Mouse (Mus musculus) heart, embryonic 12.5 days (tissue): Measurements from ENCODE around the gene Polr3gl. TPM values are rescaled to one million over a fixed set of nuclear protein-coding genes. Genes with fewer than 3 reads are reported as not detected.
A peak's percentile ranks its signal among the peaks of the same experiment; 100 is the strongest.

Experiments used
- ATAC-seq: fragments of 200-750 bp; cut with Nextera tagmentation; 2 replicates; pipeline ENCODE4 v1.8.0; 2017; ENCODE audit warnings: moderate TSS enrichment, moderate library complexity; ENCODE audit not compliant: insufficient number of reproducible peaks, low FRiP score
- H3K27ac ChIP-seq: fragments of 300-500 bp; sonication (generic); 2 replicates; pipeline ENCODE4 v1.5.1; 2016; ENCODE audit warnings: mild to moderate bottlenecking, moderate library complexity; ENCODE audit not compliant: poor library complexity, severe bottlenecking
- H3K27me3 ChIP-seq: fragments of 300-500 bp; sonication (generic); replicated peaks from 2 replicates; pipeline ENCODE4 v1.6.1; 2016; ENCODE audit warnings: mild to moderate bottlenecking, moderate library complexity
- H3K36me3 ChIP-seq: fragments of 300-500 bp; sonication (generic); 2 replicates; pipeline ENCODE4 v1.6.1; 2016; ENCODE audit warnings: mild to moderate bottlenecking, moderate library complexity
- H3K4me1 ChIP-seq: fragments of 300-500 bp; sonication (generic); replicated peaks from 2 replicates; pipeline ENCODE4 v1.6.1; 2016; ENCODE audit warnings: mild to moderate bottlenecking
- H3K4me2 ChIP-seq: fragments of 300-500 bp; sonication (generic); 2 replicates; pipeline ENCODE4 v1.6.1; 2016; ENCODE audit warnings: mild to moderate bottlenecking, moderate library complexity
- H3K4me3 ChIP-seq: fragments of 300-500 bp; sonication (generic); 2 replicates; pipeline ENCODE4 v1.5.1; 2016; ENCODE audit warnings: mild to moderate bottlenecking
- H3K9ac ChIP-seq: fragments of 300-500 bp; sonication (generic); 2 replicates; pipeline ENCODE4 v1.6.1; 2016; ENCODE audit warnings: mild to moderate bottlenecking, moderate library complexity
- H3K9me3 ChIP-seq: fragments of 300-500 bp; sonication (generic); replicated peaks from 2 replicates; pipeline ENCODE4 v1.6.1; 2016; ENCODE audit warnings: mild to moderate bottlenecking, moderate library complexity
- WGBS: fragments of 180-500 bp; shearing (Covaris S2); methylation state at CpG from one replicate; pipeline ENCODE4 v1.1.7; 2016; 5-methylcytosine and 5-hydroxymethylcytosine counted together
- polyA plus RNA-seq: library from polyadenylated mRNA; unstranded; fragments of >200 nt; fragmentation: Nextera tagmentation; extraction: Ambion mirVana; gene quantifications from 2 replicates; pipeline ENCODE4 v1.2.1, GENCODE M21; 2016

Gene Polr3gl
- polyA plus RNA-seq, 1 experiment from 2014 or later, result 39.3 TPM

DNA sequence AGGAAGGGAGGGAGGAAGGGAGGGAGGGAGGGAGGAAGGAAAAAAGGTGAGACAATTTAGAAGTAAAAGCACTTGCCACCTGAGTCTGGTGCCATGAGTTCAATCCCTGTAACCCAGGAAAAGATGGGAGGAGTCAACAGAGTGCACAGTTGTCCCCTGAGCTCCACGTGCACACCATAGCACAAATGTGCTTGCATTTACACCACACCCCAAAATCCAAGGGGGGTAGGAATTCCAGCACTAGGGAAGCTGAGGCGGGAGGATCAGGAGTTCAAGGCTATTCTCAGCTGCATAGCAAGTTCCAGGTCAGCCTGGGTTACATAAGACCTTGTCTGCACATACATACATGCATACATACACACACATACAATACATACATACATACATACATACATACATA is 22.6 kb downstream of the Polr3gl start:
- no peak for ATAC-seq
- Histone ChIP-seq H3K9me3 (no peaks in the 10 kb centered on the region), H3K27ac (no peak overlapping the region), H3K4me1 (peaks cover 63% of the 10 kb centered on the region), H3K9ac (no peak overlapping the region), H3K36me3 (no peaks in the 10 kb centered on the region), H3K4me3 (no peak overlapping the region), H3K27me3 (no peaks in the 10 kb centered on the region), H3K4me2 (no peak overlapping the region)
- 78% methylated on average over 2 of the region's 2 CpGs for WGBS

DNA sequence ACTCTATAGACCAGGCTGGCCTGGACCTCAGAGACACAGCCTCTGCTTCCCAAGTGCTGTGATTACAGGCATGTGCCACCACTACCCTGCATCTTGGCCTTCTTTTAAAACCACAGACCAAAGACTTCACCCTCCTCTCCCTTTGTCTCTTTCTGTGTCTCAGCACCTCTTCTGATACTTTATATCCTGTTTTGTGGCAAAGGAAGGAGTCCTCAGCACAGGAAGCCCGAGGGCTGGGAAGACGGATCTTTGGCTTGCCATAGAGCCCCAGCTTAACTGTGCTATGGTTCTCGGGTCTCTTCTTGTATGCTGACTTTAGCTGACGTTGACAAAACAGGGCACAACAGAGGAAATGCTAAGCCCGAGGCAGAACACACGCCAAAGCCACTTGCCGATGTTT is 23.3 kb downstream of the Polr3gl start:
- 66% methylated on average over 7 of the region's 7 CpGs for WGBS
- H3K9ac ChIP-seq, result no peak overlapping the region
- no peaks in the 10 kb centered on the region for H3K27me3 ChIP-seq
- no peak overlapping the region for H3K4me3 ChIP-seq
- no peak overlapping the region for H3K27ac ChIP-seq
- H3K4me2 ChIP-seq, result no peak overlapping the region
- peaks cover 57% of the 10 kb centered on the region for H3K4me1 ChIP-seq
- ATAC-seq, result no peak
- no peaks in the 10 kb centered on the region for H3K36me3 ChIP-seq
- no peaks in the 10 kb centered on the region for H3K9me3 ChIP-seq

DNA sequence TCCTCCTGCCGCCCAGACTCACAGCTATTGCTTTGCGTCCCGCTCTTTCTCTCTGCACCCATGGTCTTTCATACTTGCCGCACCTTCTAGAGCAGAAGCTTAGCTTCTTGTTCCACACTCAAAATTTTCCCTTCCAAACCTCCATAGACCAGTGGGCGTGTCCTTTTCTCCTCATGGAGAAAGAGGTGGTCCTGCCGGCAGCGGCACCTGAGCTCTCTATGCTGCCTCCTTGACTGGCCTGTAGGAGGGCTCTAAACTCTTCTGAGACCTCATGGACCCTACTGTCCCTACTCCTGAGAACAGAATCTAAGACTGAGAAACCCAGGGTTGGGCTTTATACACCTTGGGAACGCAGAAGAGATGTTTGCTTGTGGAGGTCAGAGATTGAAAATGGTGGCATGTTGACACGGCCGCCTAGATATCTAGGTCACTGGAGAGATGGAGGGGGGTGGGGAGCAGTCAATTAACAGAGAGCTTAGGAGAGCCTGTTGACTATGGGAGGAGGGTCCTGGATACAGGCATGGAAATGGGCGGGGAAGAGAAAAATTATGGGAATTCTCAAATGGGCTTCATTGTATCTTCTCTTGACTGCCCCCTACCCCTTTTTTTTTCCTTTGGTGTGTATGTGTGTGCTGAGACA is 23.9 kb downstream of the Polr3gl start:
- Histone ChIP-seq H3K4me1 (peaks cover 51% of the 10 kb centered on the region), H3K36me3 (no peaks in the 10 kb centered on the region), H3K4me2 (no peak overlapping the region)

DNA sequence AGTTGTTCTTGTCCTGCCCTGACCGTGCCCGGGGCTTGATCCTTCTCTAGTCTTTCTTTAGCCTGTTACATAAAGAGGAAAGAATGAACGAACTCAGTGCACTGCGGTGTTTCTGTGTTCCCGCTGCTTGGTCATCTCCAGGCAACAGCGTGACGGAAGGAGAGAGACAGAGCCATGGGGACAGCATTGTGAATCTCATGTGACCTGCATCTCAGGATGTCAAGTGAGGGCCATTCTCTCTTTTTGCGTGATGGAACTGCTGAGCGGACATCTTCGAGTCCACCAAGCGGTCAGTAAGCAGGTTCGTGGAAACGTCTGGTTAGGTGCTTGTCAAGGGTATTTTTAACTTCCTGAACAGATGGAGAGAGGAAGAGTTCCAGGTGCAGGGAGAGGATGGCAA is 24.5 kb downstream of the Polr3gl start:
- Histone ChIP-seq H3K9me3 (no peaks in the 10 kb centered on the region), H3K4me3 (no peak overlapping the region), H3K9ac (no peak overlapping the region), H3K27ac (0 out of 2 replicates have a peak overlapping the region, but pooled peaks have one; percentile 11), H3K36me3 (no peaks in the 10 kb centered on the region), H3K27me3 (no peaks in the 10 kb centered on the region), H3K4me1 (peaks cover 51% of the 10 kb centered on the region), H3K4me2 (no peak overlapping the region)
- 72% methylated on average over 13 of the region's 13 CpGs for WGBS
- ATAC-seq, result no peak

More for the DNA sequence above, 23.9 kb downstream of the Polr3gl start:
- ATAC-seq, result no peak
- Histone ChIP-seq H3K27me3 (no peaks in the 10 kb centered on the region), H3K9ac (no peak overlapping the region), H3K9me3 (no peaks in the 10 kb centered on the region), H3K4me3 (no peak overlapping the region), H3K27ac (no peak overlapping the region)
- WGBS, result 80% methylated on average over 11 of the region's 11 CpGs

DNA sequence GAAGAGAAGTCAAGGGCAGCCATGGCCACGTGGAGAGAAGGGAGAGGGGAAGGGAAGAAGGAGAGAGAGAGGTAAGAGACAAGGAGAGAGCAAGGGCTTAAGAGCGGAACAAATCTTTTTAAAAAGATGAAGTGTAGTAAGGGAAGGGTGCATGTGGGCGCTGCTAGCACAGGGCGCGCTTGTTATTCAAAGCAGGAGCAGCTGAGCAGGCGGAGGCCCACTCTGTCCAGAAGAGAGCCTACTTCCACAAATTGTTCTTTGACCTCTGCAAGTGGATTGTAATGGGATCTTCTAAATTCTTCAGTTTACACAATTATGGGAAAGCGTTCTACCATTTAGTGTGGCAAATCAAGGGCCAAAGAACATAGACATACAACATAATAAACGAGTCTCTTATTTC is 25.4 kb downstream of the Polr3gl start:
- peaks cover 51% of the 10 kb centered on the region for H3K4me1 ChIP-seq

DNA sequence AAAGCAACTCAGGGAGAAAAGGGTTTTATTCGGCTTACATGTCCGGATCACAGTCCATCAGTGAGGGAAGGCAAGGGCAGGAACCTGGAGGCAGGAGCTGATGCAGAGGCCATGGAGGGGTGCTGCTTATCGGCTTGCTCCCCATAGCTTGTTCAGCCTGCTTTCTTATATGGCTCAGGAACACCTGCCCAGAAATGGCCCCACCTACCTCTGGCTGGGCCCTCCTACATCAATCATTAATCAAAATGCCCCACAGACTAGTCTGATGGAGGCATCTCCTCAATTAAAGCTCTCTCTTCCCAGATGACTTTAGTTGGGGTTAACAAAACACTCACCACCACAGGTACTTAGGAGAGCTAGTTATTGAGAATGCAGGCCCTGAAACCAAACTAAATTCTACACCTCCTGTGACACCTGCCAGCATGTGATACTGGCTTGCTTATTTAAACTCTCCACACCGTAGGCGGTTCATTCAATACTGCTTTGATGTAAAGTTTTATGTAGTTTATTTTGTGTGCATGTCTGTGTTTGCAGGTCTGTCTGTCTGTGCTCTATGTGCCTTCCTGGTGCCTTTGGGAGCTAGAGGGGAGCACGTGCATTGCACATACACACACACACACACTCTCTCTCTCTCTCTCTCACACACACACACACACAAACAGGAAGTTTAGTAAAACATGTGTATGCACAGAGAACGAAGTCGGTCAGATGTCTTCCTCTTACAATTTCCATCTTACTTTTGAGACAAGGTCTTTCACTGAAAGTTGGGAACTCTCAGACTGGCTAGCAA is 27.1 kb downstream of the Polr3gl start:
- Histone ChIP-seq H3K27ac (peak overlapping the region; percentile 9; the same call in 1 of the 2 replicates), H3K36me3 (0 out of 2 replicates have a peak, but pooled peaks cover 2% of the 10 kb centered on the region), H3K4me1 (peaks cover 45% of the 10 kb centered on the region), H3K27me3 (no peaks in the 10 kb centered on the region), H3K4me2 (no peak overlapping the region), H3K4me3 (no peak overlapping the region), H3K9ac (no peak overlapping the region), H3K9me3 (no peaks in the 10 kb centered on the region)
- 79% methylated on average over 8 of the region's 8 CpGs for WGBS
- no peak for ATAC-seq

More for the DNA sequence above, 25.4 kb downstream of the Polr3gl start:
- no peak overlapping the region for H3K27ac ChIP-seq
- H3K9me3 ChIP-seq, result no peaks in the 10 kb centered on the region
- H3K36me3 ChIP-seq, result no peaks in the 10 kb centered on the region
- no peaks in the 10 kb centered on the region for H3K27me3 ChIP-seq
- no peak overlapping the region for H3K4me3 ChIP-seq
- H3K4me2 ChIP-seq, result no peak overlapping the region
- H3K9ac ChIP-seq, result no peak overlapping the region
- ATAC-seq, result no peak
- 77% methylated on average over 8 of the region's 8 CpGs for WGBS

DNA sequence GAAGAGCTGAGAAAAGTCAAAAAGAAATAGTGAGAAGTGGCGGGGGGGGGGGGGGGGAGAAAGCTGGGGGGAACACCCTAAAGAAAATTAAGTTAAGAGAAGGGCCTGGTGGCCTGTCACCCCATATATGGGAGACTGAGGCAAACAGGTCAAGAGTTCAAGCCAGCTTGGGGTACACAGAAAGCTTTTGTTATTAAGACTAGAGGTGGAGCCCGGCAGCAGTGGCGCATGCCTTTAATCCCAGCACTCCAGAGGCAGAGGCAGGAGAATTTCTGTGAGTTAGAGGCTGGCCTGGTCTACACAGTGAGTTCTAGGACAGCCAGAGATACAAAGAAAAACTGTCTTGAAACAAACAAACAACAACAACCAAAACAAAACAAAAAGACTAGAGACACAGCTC is 28.9 kb downstream of the Polr3gl start:
- no peak for ATAC-seq
- peak overlapping the region; percentile 82 for H3K27ac ChIP-seq
- peaks cover 44% of the 10 kb centered on the region for H3K4me1 ChIP-seq
- no peaks in the 10 kb centered on the region for H3K27me3 ChIP-seq
- H3K4me3 ChIP-seq, result no peak overlapping the region
- no peaks in the 10 kb centered on the region for H3K9me3 ChIP-seq
- 93% methylated on average over 3 of the region's 3 CpGs for WGBS
- no peak overlapping the region for H3K9ac ChIP-seq
- peaks cover 18% of the 10 kb centered on the region for H3K36me3 ChIP-seq
- no peak overlapping the region for H3K4me2 ChIP-seq

DNA sequence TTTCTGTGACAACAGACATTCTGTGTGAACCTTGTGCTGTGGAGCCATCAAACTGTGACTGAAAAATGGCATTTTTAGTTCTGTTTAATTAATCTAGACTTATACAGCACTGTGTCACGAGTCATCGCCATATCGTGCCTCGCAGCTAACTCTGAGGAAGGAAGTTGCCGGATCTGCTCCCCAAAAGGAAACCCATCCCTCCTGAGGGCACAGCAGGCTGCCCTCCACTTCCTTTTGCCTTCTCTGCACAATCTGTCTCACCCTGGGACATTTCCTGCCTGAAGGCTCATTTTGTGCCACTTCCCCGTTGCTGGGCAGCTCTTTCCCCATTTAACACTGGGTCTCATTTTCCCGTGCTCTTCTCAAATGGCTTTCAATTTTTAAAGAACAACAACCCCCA is 29.3 kb downstream of the Polr3gl start:
- Histone ChIP-seq H3K4me2 (peak overlapping the region; percentile 17; the same call in 1 of the 2 replicates), H3K27me3 (no peaks in the 10 kb centered on the region), H3K9me3 (no peaks in the 10 kb centered on the region), H3K36me3 (peaks cover 23% of the 10 kb centered on the region), H3K4me1 (peaks cover 44% of the 10 kb centered on the region), H3K9ac (no peak overlapping the region), H3K27ac (peak overlapping the region; percentile 82), H3K4me3 (no peak overlapping the region)
- 56% methylated on average over 7 of the region's 7 CpGs for WGBS
- peak; percentile 62; the same call in 1 of the 2 replicates for ATAC-seq

DNA sequence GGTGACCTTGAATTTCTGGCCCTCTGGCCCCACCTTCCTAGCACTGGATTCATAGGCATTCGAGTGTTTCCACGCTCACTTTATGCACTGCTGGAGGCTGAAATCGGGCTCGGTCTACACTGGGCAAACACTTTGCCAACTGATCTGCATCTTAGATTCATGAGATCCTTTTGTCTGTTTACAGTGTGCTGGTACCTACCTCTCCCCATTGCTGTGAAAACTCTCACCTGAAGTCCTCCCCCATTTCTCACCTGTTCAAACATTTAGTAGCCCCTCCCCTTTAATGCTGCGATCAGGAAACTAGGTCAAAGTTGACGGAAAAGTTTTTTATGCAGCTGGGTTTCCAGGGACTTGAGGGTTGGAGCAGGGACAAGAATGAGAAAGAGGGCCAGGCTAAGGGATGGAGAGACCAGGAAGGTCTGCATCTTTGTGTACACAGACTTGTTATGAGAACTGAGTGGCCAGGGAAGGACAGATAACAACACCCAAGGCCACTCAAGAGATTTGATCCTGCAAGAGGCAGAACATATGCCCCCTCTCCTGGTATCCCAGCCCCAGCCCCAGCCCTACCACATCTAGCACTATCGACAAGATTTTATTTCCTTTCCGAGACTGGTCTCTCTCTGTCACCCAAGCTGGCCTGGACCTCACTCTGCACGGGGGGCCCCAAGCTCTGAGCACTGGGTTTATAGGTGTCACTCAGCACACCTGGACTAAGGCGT is 29.9 kb downstream of the Polr3gl start:
- Histone ChIP-seq H3K4me1 (peaks cover 41% of the 10 kb centered on the region), H3K27ac (peak overlapping the region; percentile 82), H3K4me3 (no peak overlapping the region), H3K36me3 (peaks cover 28% of the 10 kb centered on the region), H3K4me2 (peak overlapping the region; percentile 17; the same call in 1 of the 2 replicates), H3K9me3 (no peaks in the 10 kb centered on the region), H3K27me3 (no peaks in the 10 kb centered on the region), H3K9ac (no peak overlapping the region)
- peak; percentile 60 for ATAC-seq
- 46% methylated on average over 10 of the region's 10 CpGs for WGBS

DNA sequence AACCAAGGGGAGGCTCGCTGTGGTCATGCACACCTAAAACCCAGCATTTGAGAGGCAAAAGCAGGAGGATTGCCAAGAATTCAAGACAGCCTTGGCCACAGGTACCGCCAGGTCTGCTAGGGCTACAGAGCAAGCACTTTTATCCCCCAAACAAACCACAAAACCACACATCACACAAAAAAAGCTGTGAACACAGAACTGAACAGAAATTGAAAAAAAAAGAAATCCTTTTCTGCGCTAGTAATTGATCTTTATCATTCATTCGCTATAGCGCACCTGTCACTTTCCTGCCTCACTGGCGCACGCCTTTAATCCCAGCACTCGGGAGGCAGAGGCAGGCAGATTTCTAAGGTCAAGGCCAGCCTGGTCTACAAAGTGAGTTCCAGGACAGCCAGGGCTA is 30.7 kb downstream of the Polr3gl start:
- no peak overlapping the region for H3K27ac ChIP-seq
- WGBS, result 90% methylated on average over 8 of the region's 8 CpGs
- H3K4me1 ChIP-seq, result peaks cover 39% of the 10 kb centered on the region
- H3K4me3 ChIP-seq, result no peak overlapping the region
- H3K36me3 ChIP-seq, result peaks cover 31% of the 10 kb centered on the region
- no peak overlapping the region for H3K4me2 ChIP-seq
- no peaks in the 10 kb centered on the region for H3K27me3 ChIP-seq
- no peak for ATAC-seq
- H3K9ac ChIP-seq, result no peak overlapping the region
- no peaks in the 10 kb centered on the region for H3K9me3 ChIP-seq
